Mouse (Mus musculus) MEL (cell line): ENCODE measurements at regions not wholly inside any gene's neighbourhood (a gene's known extent, or its start where the extent isn't known, plus 50 kb on each side); places are given as distances from the start of the nearest gene placed in this dataset.

Experiments
- DNase-seq: peaks from one replicate; pipeline ENCODE4 v3.0.0; 2011; ENCODE audit warnings: low read depth, low spot score
- H3K27ac ChIP-seq: 2 replicates; pipeline ENCODE4 v1.5.1; 2012; ENCODE audit warnings: low read depth, mild to moderate bottlenecking, control low read depth, low read length, moderate library complexity; ENCODE audit not compliant: control insufficient read depth
- H3K27me3 ChIP-seq, 2 experiments: fragments of 150-350 bp in 1 of 2; sonication (generic) in 1 of 2; 2 replicates each; pipeline ENCODE4 v1.6.1; 2012; ENCODE audit warnings: low read length in 2 of 2, mild to moderate bottlenecking in 2 of 2, improper control_type of control experiment in 1 of 2, moderate library complexity in 1 of 2; ENCODE audit not compliant: insufficient read depth in 2 of 2, control insufficient read depth in 1 of 2
- H3K36me3 ChIP-seq, 2 experiments: 2 replicates each; pipeline ENCODE4 v1.6.1; 2012 to 2014; ENCODE audit warnings: low read length in 2 of 2, improper control_type of control experiment in 1 of 2, inconsistent platforms in 1 of 2, mild to moderate bottlenecking in 1 of 2; ENCODE audit not compliant: insufficient read depth in 2 of 2, control insufficient read depth in 1 of 2
- H3K4me1 ChIP-seq, 2 experiments: fragments of 150-350 bp in 1 of 2; sonication (generic) in 1 of 2; 2 replicates each; pipeline ENCODE4 v1.6.1; 2012; ENCODE audit warnings: low read length in 2 of 2, improper control_type of control experiment in 1 of 2, mild to moderate bottlenecking in 1 of 2; ENCODE audit not compliant: insufficient read depth in 2 of 2, control insufficient read depth in 1 of 2
- H3K4me3 ChIP-seq, 2 experiments: fragments of 150-350 bp in 1 of 2; sonication (generic) in 1 of 2; 2 replicates each; pipeline ENCODE4 v1.5.1; 2012; ENCODE audit warnings: low read depth in 2 of 2, low read length in 2 of 2, mild to moderate bottlenecking in 2 of 2, moderate library complexity in 2 of 2, control low read depth in 1 of 2, improper control_type of control experiment in 1 of 2; ENCODE audit not compliant: control insufficient read depth in 1 of 2, insufficient read depth in 1 of 2
- H3K79me2 ChIP-seq: 2 replicates; pipeline ENCODE4 v1.6.1; 2012; ENCODE audit warnings: mild to moderate bottlenecking, low read length, moderate library complexity; ENCODE audit not compliant: control insufficient read depth, poor library complexity, insufficient read depth
- H3K9ac ChIP-seq: 2 replicates; pipeline ENCODE4 v1.6.1; 2012; ENCODE audit warnings: low read depth, mild to moderate bottlenecking, control low read depth, low read length, moderate library complexity; ENCODE audit not compliant: control insufficient read depth, poor library complexity, severe bottlenecking
- H3K9me3 ChIP-seq: fragments of 150-350 bp; sonication (generic); replicated peaks from 2 replicates; pipeline ENCODE4 v1.6.1; 2012; ENCODE audit warnings: mild to moderate bottlenecking, low read length, improper control_type of control experiment, moderate library complexity; ENCODE audit not compliant: insufficient read depth
- BHLHE40 ChIP-seq: IDR thresholded peaks from 2 replicates; pipeline ENCODE4 v1.6.1; 2012; ENCODE audit warnings: low read depth, mild to moderate bottlenecking, inconsistent platforms, low read length, improper control_type of control experiment, borderline replicate concordance
- CHD2 ChIP-seq: IDR thresholded peaks from 2 replicates; pipeline ENCODE4 v1.6.1; 2011; ENCODE audit warnings: low read length, improper control_type of control experiment
- E2F4 ChIP-seq: IDR thresholded peaks from 2 replicates; pipeline ENCODE4 v1.6.1; 2011; ENCODE audit warnings: low read depth, low read length, improper control_type of control experiment, borderline replicate concordance
- ELF1 ChIP-seq: IDR thresholded peaks from 2 replicates; pipeline ENCODE4 v1.6.1; 2014; ENCODE audit warnings: low read depth, mild to moderate bottlenecking, inconsistent platforms, low read length, improper control_type of control experiment, moderate library complexity
- EP300 ChIP-seq, 2 experiments: IDR thresholded peaks; 2 replicates each; pipeline ENCODE4 v1.6.1; 2011; ENCODE audit warnings: improper control_type of control experiment in 2 of 2, low read length in 2 of 2, low read depth in 1 of 2, mild to moderate bottlenecking in 1 of 2
- ETS1 ChIP-seq: IDR thresholded peaks from 2 replicates; pipeline ENCODE4 v1.6.1; 2012; ENCODE audit warnings: low read depth, mild to moderate bottlenecking, inconsistent platforms, low read length, improper control_type of control experiment, moderate library complexity
- GABPA ChIP-seq: IDR thresholded peaks from 2 replicates; pipeline ENCODE4 v1.6.1; 2012; ENCODE audit warnings: low read depth, mild to moderate bottlenecking, inconsistent platforms, low read length, improper control_type of control experiment, moderate library complexity
- GATA1 ChIP-seq: IDR thresholded peaks from 2 replicates; pipeline ENCODE4 v1.6.1; 2011; ENCODE audit warnings: low read depth, low read length, improper control_type of control experiment
- JUND ChIP-seq: IDR thresholded peaks from 2 replicates; pipeline ENCODE4 v1.6.1; 2011; ENCODE audit warnings: low read depth, mild to moderate bottlenecking, improper control_type of control experiment, low read length
- KAT2A ChIP-seq: conservative IDR thresholded peaks from 2 replicates; pipeline ENCODE4 v1.6.1; 2012; ENCODE audit warnings: low read depth, low read length, improper control_type of control experiment, inconsistent platforms
- MAFK ChIP-seq: IDR thresholded peaks from 2 replicates; pipeline ENCODE4 v1.6.1; 2011; ENCODE audit warnings: low read depth, mild to moderate bottlenecking, low read length, improper control_type of control experiment, borderline replicate concordance
- MAX ChIP-seq: IDR thresholded peaks from 2 replicates; pipeline ENCODE4 v1.6.1; 2011; ENCODE audit warnings: low read length, improper control_type of control experiment
- MAZ ChIP-seq: IDR thresholded peaks from 2 replicates; pipeline ENCODE4 v1.6.1; 2012; ENCODE audit warnings: low read depth, mild to moderate bottlenecking, inconsistent platforms, low read length, improper control_type of control experiment
- MEF2A ChIP-seq: IDR thresholded peaks from 2 replicates; pipeline ENCODE4 v1.6.1; 2014; ENCODE audit warnings: low read depth, mild to moderate bottlenecking, inconsistent platforms, low read length, improper control_type of control experiment; ENCODE audit not compliant: poor library complexity, insufficient replicate concordance, severe bottlenecking; ENCODE audit errors: extremely low read depth
- MXI1 ChIP-seq: IDR thresholded peaks from 2 replicates; pipeline ENCODE4 v1.6.1; 2011; ENCODE audit warnings: mild to moderate bottlenecking, low read depth, low read length, improper control_type of control experiment
- MYC ChIP-seq: IDR thresholded peaks from 2 replicates; pipeline ENCODE4 v1.6.1; 2011; ENCODE audit warnings: low read depth, mild to moderate bottlenecking, low read length, improper control_type of control experiment, moderate library complexity
- NELFE ChIP-seq: IDR thresholded peaks from 2 replicates; pipeline ENCODE4 v1.6.1; 2011; ENCODE audit warnings: low read depth, low read length, improper control_type of control experiment
- NRF1 ChIP-seq: IDR thresholded peaks from 2 replicates; pipeline ENCODE4 v1.6.1; 2014; ENCODE audit warnings: low read depth, mild to moderate bottlenecking, inconsistent platforms, low read length, improper control_type of control experiment, moderate library complexity; ENCODE audit not compliant: poor library complexity, insufficient read depth, severe bottlenecking
- POLR2A ChIP-seq, 2 experiments: IDR thresholded peaks; 2 replicates each; pipeline ENCODE4 v1.6.1; 2011 to 2012; ENCODE audit warnings: low read length in 2 of 2, mild to moderate bottlenecking in 2 of 2, control low read depth in 1 of 2, improper control_type of control experiment in 1 of 2, low read depth in 1 of 2, moderate library complexity in 1 of 2; ENCODE audit not compliant: control insufficient read depth in 1 of 2, insufficient read depth in 1 of 2, poor library complexity in 1 of 2
- POLR2AphosphoS5 ChIP-seq: IDR thresholded peaks from 2 replicates; pipeline ENCODE4 v1.6.1; 2012; ENCODE audit warnings: low read depth, borderline replicate concordance, mild to moderate bottlenecking, inconsistent platforms, low read length, moderate library complexity, mixed read lengths
- RAD21 ChIP-seq: IDR thresholded peaks from 2 replicates; pipeline ENCODE4 v1.6.1; 2011; ENCODE audit warnings: mild to moderate bottlenecking, low read depth, low read length, improper control_type of control experiment
- SIN3A ChIP-seq: IDR thresholded peaks from 2 replicates; pipeline ENCODE4 v1.6.1; 2012; ENCODE audit warnings: low read length, improper control_type of control experiment, inconsistent platforms
- SMC3 ChIP-seq: IDR thresholded peaks from 2 replicates; pipeline ENCODE4 v1.6.1; 2011; ENCODE audit warnings: low read depth, low read length, improper control_type of control experiment
- TAL1 ChIP-seq: IDR thresholded peaks from 2 replicates; pipeline ENCODE4 v1.6.1; 2012; ENCODE audit warnings: mild to moderate bottlenecking, inconsistent platforms, low read length, moderate library complexity, mixed read lengths
- TBP ChIP-seq: IDR thresholded peaks from 2 replicates; pipeline ENCODE4 v1.8.0; 2011; ENCODE audit warnings: low read depth, low read length, improper control_type of control experiment
- UBTF ChIP-seq: IDR thresholded peaks from 2 replicates; pipeline ENCODE4 v1.6.1; 2012; ENCODE audit warnings: low read depth, mild to moderate bottlenecking, inconsistent platforms, low read length, improper control_type of control experiment, moderate library complexity, borderline replicate concordance; ENCODE audit not compliant: insufficient read depth
- USF2 ChIP-seq, 2 experiments: IDR thresholded peaks; 2 replicates each; pipeline ENCODE4 v1.6.1; 2011 to 2012; ENCODE audit warnings: improper control_type of control experiment in 2 of 2, low read length in 2 of 2, borderline replicate concordance in 1 of 2, inconsistent platforms in 1 of 2, low read depth in 1 of 2, mild to moderate bottlenecking in 1 of 2; ENCODE audit not compliant: insufficient read depth in 1 of 2
- ZC3H11A ChIP-seq: IDR thresholded peaks from 2 replicates; pipeline ENCODE4 v1.6.1; 2012; ENCODE audit warnings: low read depth, mild to moderate bottlenecking, inconsistent platforms, low read length, improper control_type of control experiment
- ZKSCAN1 ChIP-seq: IDR thresholded peaks from 2 replicates; pipeline ENCODE4 v1.6.1; 2012; ENCODE audit warnings: low read depth, mild to moderate bottlenecking, inconsistent platforms, low read length, improper control_type of control experiment, moderate library complexity
- ZMIZ1 ChIP-seq: IDR thresholded peaks from 2 replicates; pipeline ENCODE4 v1.6.1; 2012; ENCODE audit warnings: low read depth, mild to moderate bottlenecking, inconsistent platforms, low read length, improper control_type of control experiment, moderate library complexity
- ZNF384 ChIP-seq: IDR thresholded peaks from 2 replicates; pipeline ENCODE4 v1.6.1; 2012; ENCODE audit warnings: low read depth, mild to moderate bottlenecking, inconsistent platforms, low read length, improper control_type of control experiment

DNA sequence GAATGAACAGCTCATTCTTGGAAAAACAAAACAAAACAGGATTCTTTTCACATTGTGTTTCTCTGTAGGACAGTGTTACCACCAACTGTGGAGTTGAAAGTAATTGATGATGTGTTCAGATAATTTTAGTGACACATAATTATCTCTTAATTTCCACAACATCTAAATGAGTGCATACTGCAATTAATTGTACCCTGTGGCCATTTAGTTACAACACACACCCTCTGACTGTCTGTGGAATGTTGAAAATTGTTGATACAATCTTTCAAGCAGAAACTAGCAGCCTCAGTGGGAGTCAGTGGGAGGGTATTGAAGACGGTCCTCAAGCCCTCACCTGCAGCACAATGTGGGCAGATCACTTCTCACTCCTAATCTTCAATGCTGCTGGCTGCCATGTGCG is 1084.1 kb upstream of the Crim1 start:
- peaks cover 0 to 3% of the 10 kb centered on the region in 2 experiments; a peak in 2 of 4 replicates for H3K4me1 ChIP-seq
- H3K27me3 ChIP-seq, result no peaks in the 10 kb centered on the region
- no peaks in the 10 kb centered on the region for H3K9me3 ChIP-seq
- no peak for DNase-seq
- peaks cover 0 to 2% of the 10 kb centered on the region in 2 experiments; a peak in 2 of 4 replicates for H3K36me3 ChIP-seq
- no peak overlapping the region for H3K9ac ChIP-seq
- no peak overlapping the region for H3K27ac ChIP-seq
- no peak overlapping the region for H3K4me3 ChIP-seq
- no peak for TF ChIP-seq POLR2A (IDR thresholded peaks at IDR 0.05; ENCODE audit: control insufficient read depth in 1 of 2, insufficient read depth in 1 of 2, low read depth in 1 of 2, low read length in 2 of 2, poor library complexity in 1 of 2)
- TF ChIP-seq JUND, result no peak
- TF ChIP-seq USF2 (IDR thresholded peaks at IDR 0.05; ENCODE audit: borderline replicate concordance in 1 of 2, insufficient read depth in 1 of 2, low read depth in 1 of 2, low read length in 2 of 2), result no peak
- no peak for TF ChIP-seq NELFE
- TF ChIP-seq MAX, result no peak
- no peak for TF ChIP-seq ZKSCAN1
- no peak for TF ChIP-seq POLR2AphosphoS5
- TF ChIP-seq ZMIZ1, result no peak
- no peak for TF ChIP-seq E2F4
- TF ChIP-seq GABPA, result no peak
- no peak for TF ChIP-seq EP300 (IDR thresholded peaks at IDR 0.05; ENCODE audit: low read depth in 1 of 2, low read length in 2 of 2)
- TF ChIP-seq MAFK, result no peak
- no peak for TF ChIP-seq TBP
- TF ChIP-seq MAZ, result no peak
- TF ChIP-seq MYC, result no peak
- no peak for TF ChIP-seq MXI1
- no peak for TF ChIP-seq ELF1
- H3K79me2 ChIP-seq, result no peaks in the 10 kb centered on the region

DNA sequence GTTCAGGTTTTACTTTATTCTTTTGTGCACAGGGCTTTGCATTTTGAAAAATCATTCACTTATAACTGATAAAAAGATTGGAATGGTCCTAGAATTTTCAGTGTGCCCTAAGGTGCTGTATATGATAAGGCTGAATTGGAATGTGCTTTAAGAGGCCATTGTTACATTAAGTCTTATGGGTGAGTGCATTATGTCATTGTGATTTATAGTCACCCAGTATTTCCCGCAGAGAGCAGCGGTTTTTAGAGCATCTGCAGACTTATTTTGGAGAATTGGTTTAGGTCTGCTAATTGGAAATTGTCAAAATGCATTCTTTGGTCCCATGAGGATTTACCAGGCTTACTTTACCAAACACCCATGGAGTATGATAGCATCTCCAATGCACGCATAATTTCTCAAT is 1083.1 kb upstream of the Crim1 start:
- no peak for DNase-seq
- H3K9me3 ChIP-seq, result no peaks in the 10 kb centered on the region
- no peak overlapping the region for H3K9ac ChIP-seq
- H3K79me2 ChIP-seq, result no peaks in the 10 kb centered on the region
- no peaks in the 10 kb centered on the region for H3K27me3 ChIP-seq
- TF ChIP-seq GATA1 (no peak), ETS1 (no peak), MAZ (no peak), SMC3 (no peak), UBTF (no peak), ZC3H11A (no peak), SIN3A (no peak), NRF1 (no peak), POLR2AphosphoS5 (no peak), BHLHE40 (no peak), CHD2 (no peak), RAD21 (no peak), TAL1 (no peak), TBP (no peak), KAT2A (no peak), MEF2A (no peak), ZNF384 (no peak), ZKSCAN1 (no peak), MXI1 (no peak), POLR2A (IDR thresholded peaks at IDR 0.05; ENCODE audit: control insufficient read depth in 1 of 2, insufficient read depth in 1 of 2, low read depth in 1 of 2, low read length in 2 of 2, poor library complexity in 1 of 2) (no peak)
- no peak overlapping the region for H3K4me3 ChIP-seq
- no peak overlapping the region for H3K27ac ChIP-seq
- peaks cover 0 to 2% of the 10 kb centered on the region in 2 experiments; a peak in 2 of 4 replicates for H3K36me3 ChIP-seq
- H3K4me1 ChIP-seq, result peaks cover 0 to 3% of the 10 kb centered on the region in 2 experiments; a peak in 2 of 4 replicates
